Mouse (Mus musculus) E14TG2a.4 (cell line): Measurements from ENCODE around the gene D6Ertd527e.

Experiments used
- CTCF ChIP-seq: conservative IDR thresholded peaks from 2 replicates; pipeline ENCODE4 v1.5.1; 2014; ENCODE audit warnings: low read length
- NANOG ChIP-seq: IDR thresholded peaks from 2 replicates; pipeline ENCODE4 v1.6.1; 2014; ENCODE audit warnings: borderline replicate concordance, low read length, mixed read lengths
- POU5F1 ChIP-seq: IDR thresholded peaks from 2 replicates; pipeline ENCODE4 v1.6.1; 2014; ENCODE audit warnings: low read length, borderline replicate concordance

DNA sequence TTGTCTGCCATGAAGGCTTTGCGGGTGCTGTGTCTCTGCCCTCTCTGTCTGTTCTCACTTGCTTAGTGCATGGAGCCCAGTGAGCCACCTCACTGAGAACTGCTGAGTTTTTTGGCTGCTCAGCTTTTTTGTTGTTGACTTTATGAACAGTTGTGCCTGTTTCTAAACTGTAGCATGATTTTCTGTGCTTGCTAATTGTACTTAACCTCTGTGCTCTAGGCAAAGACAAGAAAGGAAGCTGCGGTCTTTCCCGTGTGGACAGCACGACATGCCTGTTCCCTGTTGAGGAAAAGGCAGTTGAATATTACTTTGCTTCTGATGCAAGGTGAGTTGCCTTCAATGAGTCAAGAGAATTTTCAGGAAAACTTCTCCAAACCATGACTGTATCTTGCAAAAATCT, 41.0 kb upstream of the D6Ertd527e start:
- TF ChIP-seq CTCF (no peak), POU5F1 (no peak), NANOG (no peak)
